Mouse (Mus musculus) lung, adult 2 months (tissue): Measurements from ENCODE around the gene Prdm16.

Source experiments
- CTCF ChIP-seq: fragments of 200-500 bp; IDR thresholded peaks from 2 replicates; pipeline ENCODE4 v1.5.1; 2011; ENCODE audit warnings: mild to moderate bottlenecking, low read length, control low read depth; ENCODE audit not compliant: insufficient read depth
- POLR2A ChIP-seq: fragments of 200-500 bp; IDR thresholded peaks from 2 replicates; pipeline ENCODE4 v1.6.1; 2011; ENCODE audit warnings: low read depth, mild to moderate bottlenecking, control low read depth, low read length, borderline replicate concordance; ENCODE audit errors: extremely low read depth

DNA sequence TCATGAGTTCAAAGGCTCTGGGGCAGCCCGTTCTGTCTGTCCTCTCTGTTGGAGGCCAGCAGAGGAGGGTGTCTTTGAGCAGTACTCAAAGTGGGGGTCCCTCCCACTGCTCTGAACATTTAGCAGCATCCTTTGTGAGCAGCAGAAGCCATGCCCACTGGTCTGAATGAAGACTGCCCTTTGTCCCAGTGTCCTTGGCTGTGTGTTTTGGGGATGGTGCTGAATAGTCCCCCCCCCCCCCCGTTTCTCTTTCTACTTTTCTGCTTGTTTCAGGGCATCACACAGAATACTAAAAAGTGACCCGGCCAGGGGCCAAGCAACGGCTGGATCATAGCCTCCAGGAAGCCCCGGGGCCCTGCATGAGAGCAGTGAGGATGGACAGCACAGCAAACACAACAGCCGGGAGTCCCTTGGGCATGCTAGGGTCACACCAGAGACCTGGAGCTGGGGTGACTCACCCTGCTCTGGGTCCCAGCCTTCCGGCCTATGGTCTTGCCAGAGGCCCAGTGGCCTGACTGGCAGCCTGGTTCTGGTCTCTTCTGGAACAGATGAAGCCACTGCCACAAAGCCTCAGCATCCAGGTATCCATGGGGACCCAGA lies 242.4 kb downstream of the Prdm16 start:
- no peak for TF ChIP-seq CTCF
- no peak for TF ChIP-seq POLR2A
